8 mouse cellular contexts compared by ENCODE assay signal in the genomic region with DNA sequence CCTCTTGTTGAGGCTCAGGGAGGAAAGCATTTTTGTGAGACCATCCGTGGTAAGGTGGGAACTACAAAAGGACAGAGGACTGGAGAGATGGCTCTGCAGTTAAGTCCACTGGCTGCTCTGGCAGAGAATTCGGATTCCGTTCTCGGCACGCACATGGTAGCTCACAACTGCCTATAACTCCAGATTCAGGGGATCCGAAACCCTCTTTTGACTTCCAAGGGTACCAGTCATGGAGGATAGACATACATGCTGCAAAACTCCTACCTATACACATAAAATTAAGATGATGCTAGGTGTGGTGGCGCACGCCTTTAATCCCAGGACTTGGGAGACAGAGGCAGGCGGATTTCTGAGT. TPM values are rescaled to one million over a fixed set of nuclear protein-coding genes. Genes with fewer than 3 reads are reported as not detected.
A peak's percentile ranks its signal among the peaks of the same experiment; 100 is the strongest.
DNase-seq lines count a peak whose midpoint lies in the region; ATAC-seq lines count a peak whose summit lies in the region.

No protein-coding gene starts in this region.

- peak overlapping the region; percentile 77 for H3K4me3 ChIP-seq in kidney, embryonic 15.5 days (replicated peaks)
- H3K4me3 ChIP-seq in brown adipose tissue, adult 24 weeks (ENCODE audit: insufficient read depth, low read depth, low read length), result peak overlapping the region; percentile 84
- peak overlapping the region; percentile 77 for H3K4me3 ChIP-seq in hindbrain, embryonic 14.5 days (replicated peaks; ENCODE audit: low read length)
- peak overlapping the region; percentile 70 for H3K4me3 ChIP-seq in midbrain, embryonic 14.5 days (replicated peaks; ENCODE audit: low read depth, low read length)

- intact Hi-C loops in left cerebral cortex, postnatal 25 days (cut with DNase I), result loop anchor here (5.0 kb wide), 1 partner anchor 46 kb away; no protein-coding TSS in a partner anchor

- WGBS in kidney, embryonic 15.5 days, result 27% methylated on average over 9 of the region's 9 CpGs
- 31% methylated on average over 9 of the region's 9 CpGs for WGBS in hindbrain, embryonic 14.5 days
- 26% methylated on average over 9 of the region's 9 CpGs for WGBS in midbrain, embryonic 14.5 days

- no peak for DNase-seq in kidney, adult 8-10 months
- no peak for DNase-seq in hindbrain, embryonic 14.5 days (ENCODE audit: low spot score)
- DNase-seq in midbrain, embryonic 14.5 days, result no peak
- DNase-seq in left cerebral cortex, postnatal 25 days (ENCODE audit: low spot score in 2 of 2), result no peak
- DNase-seq in frontal cortex, postnatal 10 days (ENCODE audit: low spot score in 2 of 2), result no peak
- no peak for DNase-seq in cerebellum, adult 8-10 months

- peak overlapping the region; percentile 52 for H3K27ac ChIP-seq in kidney, embryonic 15.5 days
- peak overlapping the region; percentile 36; the same call in 1 of the 2 replicates for H3K27ac ChIP-seq in brown adipose tissue, adult 24 weeks (replicated peaks; ENCODE audit: low read depth, low read length)
- H3K27ac ChIP-seq in hindbrain, embryonic 14.5 days, result peak overlapping the region; percentile 81
- peak overlapping the region; percentile 66 for H3K27ac ChIP-seq in midbrain, embryonic 14.5 days (replicated peaks; ENCODE audit: low read depth, low read length)

- H3K9me3 ChIP-seq in kidney, embryonic 15.5 days (replicated peaks), result no peaks in the 10 kb centered on the region
- H3K9me3 ChIP-seq in hindbrain, embryonic 14.5 days (ENCODE audit: control insufficient read depth, low read length), result no peaks in the 10 kb centered on the region
- no peaks in the 10 kb centered on the region for H3K9me3 ChIP-seq in midbrain, embryonic 14.5 days (ENCODE audit: control insufficient read depth, low read length)

- no peak; the same call in 1 of the 2 replicates for ATAC-seq in kidney, embryonic 15.5 days (replicated peaks; ENCODE audit: low FRiP score)
- no peak for ATAC-seq in hindbrain, embryonic 14.5 days (ENCODE audit: low FRiP score)
- no peak for ATAC-seq in midbrain, embryonic 14.5 days (ENCODE audit: low FRiP score, low TSS enrichment)

- peaks cover 29% of the 10 kb centered on the region for H3K36me3 ChIP-seq in kidney, embryonic 15.5 days
- peaks cover 24% of the 10 kb centered on the region; the same call in 1 of the 2 replicates for H3K36me3 ChIP-seq in hindbrain, embryonic 14.5 days (replicated peaks; ENCODE audit: control insufficient read depth, insufficient read depth)
- H3K36me3 ChIP-seq in midbrain, embryonic 14.5 days (ENCODE audit: control insufficient read depth, insufficient read depth, low read length), result peaks cover 26% of the 10 kb centered on the region

- peaks cover 18% of the 10 kb centered on the region for H3K4me1 ChIP-seq in kidney, embryonic 15.5 days
- H3K4me1 ChIP-seq in brown adipose tissue, adult 24 weeks (ENCODE audit: control insufficient read depth, insufficient read depth, insufficient read length, low read length), result no peaks in the 10 kb centered on the region
- peaks cover 5% of the 10 kb centered on the region for H3K4me1 ChIP-seq in hindbrain, embryonic 14.5 days (replicated peaks; ENCODE audit: control insufficient read depth, insufficient read depth, low read length)
- no peaks in the 10 kb centered on the region for H3K4me1 ChIP-seq in midbrain, embryonic 14.5 days (ENCODE audit: control insufficient read depth, insufficient read depth, low read length)

- peak overlapping the region; percentile 64 for H3K4me2 ChIP-seq in kidney, embryonic 15.5 days
- peak overlapping the region; percentile 68 for H3K4me2 ChIP-seq in hindbrain, embryonic 14.5 days (replicated peaks)
- H3K4me2 ChIP-seq in midbrain, embryonic 14.5 days (ENCODE audit: low read length), result peak overlapping the region; percentile 60

- peak overlapping the region; percentile 79 for H3K9ac ChIP-seq in kidney, embryonic 15.5 days
- H3K9ac ChIP-seq in hindbrain, embryonic 14.5 days, result peak overlapping the region; percentile 77
- peak overlapping the region; percentile 71 for H3K9ac ChIP-seq in midbrain, embryonic 14.5 days (replicated peaks; ENCODE audit: low read length)

- H3K27me3 ChIP-seq in kidney, embryonic 15.5 days, result no peaks in the 10 kb centered on the region
- no peaks in the 10 kb centered on the region for H3K27me3 ChIP-seq in hindbrain, embryonic 14.5 days (ENCODE audit: control insufficient read depth, insufficient read depth, low read length)
- no peaks in the 10 kb centered on the region for H3K27me3 ChIP-seq in midbrain, embryonic 14.5 days (ENCODE audit: control insufficient read depth, insufficient read depth, low read length)

RNA-seq across cellular contexts. Expression of a gene that starts 0.4 kb away (rescaled TPM):
- 64.5 and 69.5 TPM in 2 replicates for polyA plus RNA-seq in kidney, embryonic 15.5 days (2015; fragmentation: Nextera tagmentation; extraction: Ambion mirVana)
- polyA plus RNA-seq in brown adipose tissue, adult 24 weeks (2012; ENCODE audit: insufficient read depth, insufficient read length, missing spikeins), result 145 and 147 TPM in 2 replicates
- 49.1 and 51.8 TPM in 2 replicates for polyA plus RNA-seq in hindbrain, embryonic 14.5 days (2014; fragmentation: Nextera tagmentation; extraction: Ambion mirVana)
- polyA plus RNA-seq in midbrain, embryonic 14.5 days (2014; fragmentation: Nextera tagmentation; extraction: Ambion mirVana), result 45.1 and 47.2 TPM in 2 replicates
- total RNA-seq in left cerebral cortex, postnatal 25 days (2021), result 10 to 100 TPM; 60.4 to 66.8 TPM

RNA-seq across cellular contexts. Expression of a gene that starts 17.0 kb away (rescaled TPM):
- 98.6 and 110 TPM in 2 replicates for polyA plus RNA-seq in kidney, embryonic 15.5 days (2015; fragmentation: Nextera tagmentation; extraction: Ambion mirVana)
- polyA plus RNA-seq in brown adipose tissue, adult 24 weeks (2012; ENCODE audit: insufficient read depth, insufficient read length, missing spikeins), result 1.7 TPM in 1 of 2 replicates, not detected in the other
- 219 and 235 TPM in 2 replicates for polyA plus RNA-seq in hindbrain, embryonic 14.5 days (2014; fragmentation: Nextera tagmentation; extraction: Ambion mirVana)
- polyA plus RNA-seq in midbrain, embryonic 14.5 days (2014; fragmentation: Nextera tagmentation; extraction: Ambion mirVana), result 210 and 240 TPM in 2 replicates
- total RNA-seq in left cerebral cortex, postnatal 25 days (2021), result 100 to 1,000 TPM; 607 to 649 TPM

RNA-seq across cellular contexts. Expression of a gene that starts 23.2 kb away (rescaled TPM):
- 56.1 and 62.9 TPM in 2 replicates for polyA plus RNA-seq in kidney, embryonic 15.5 days (2015; fragmentation: Nextera tagmentation; extraction: Ambion mirVana)
- 11.6 and 13.5 TPM in 2 replicates for polyA plus RNA-seq in brown adipose tissue, adult 24 weeks (2012; ENCODE audit: insufficient read depth, insufficient read length, missing spikeins)
- polyA plus RNA-seq in hindbrain, embryonic 14.5 days (2014; fragmentation: Nextera tagmentation; extraction: Ambion mirVana), result 62.3 and 65.1 TPM in 2 replicates
- polyA plus RNA-seq in midbrain, embryonic 14.5 days (2014; fragmentation: Nextera tagmentation; extraction: Ambion mirVana), result 58.6 and 69.4 TPM in 2 replicates
- total RNA-seq in left cerebral cortex, postnatal 25 days (2021), result 10 to 100 TPM; 32.4 to 33.2 TPM

RNA-seq across cellular contexts. Expression of a gene that starts 28.1 kb away (rescaled TPM):
- 3.8 and 6.5 TPM in 2 replicates for polyA plus RNA-seq in kidney, embryonic 15.5 days (2015; fragmentation: Nextera tagmentation; extraction: Ambion mirVana)
- polyA plus RNA-seq in brown adipose tissue, adult 24 weeks (2012; ENCODE audit: insufficient read depth, insufficient read length, missing spikeins), result 1.5 TPM in 1 of 2 replicates, not detected in the other
- 2.5 and 3.3 TPM in 2 replicates for polyA plus RNA-seq in hindbrain, embryonic 14.5 days (2014; fragmentation: Nextera tagmentation; extraction: Ambion mirVana)
- polyA plus RNA-seq in midbrain, embryonic 14.5 days (2014; fragmentation: Nextera tagmentation; extraction: Ambion mirVana), result 4.6 and 5.0 TPM in 2 replicates
- total RNA-seq in left cerebral cortex, postnatal 25 days (2021), result 1 to 10 TPM; 6.4 to 7.8 TPM

RNA-seq across cellular contexts. Expression of a gene that starts 37.4 kb away (rescaled TPM):
- polyA plus RNA-seq in kidney, embryonic 15.5 days (2015; fragmentation: Nextera tagmentation; extraction: Ambion mirVana), result 0.86 and 0.91 TPM in 2 replicates
- polyA plus RNA-seq in brown adipose tissue, adult 24 weeks (2012; ENCODE audit: insufficient read depth, insufficient read length, missing spikeins), result not detected in 2 replicates
- 1.0 and 1.6 TPM in 2 replicates for polyA plus RNA-seq in hindbrain, embryonic 14.5 days (2014; fragmentation: Nextera tagmentation; extraction: Ambion mirVana)
- 0.70 and 0.80 TPM in 2 replicates for polyA plus RNA-seq in midbrain, embryonic 14.5 days (2014; fragmentation: Nextera tagmentation; extraction: Ambion mirVana)
- total RNA-seq in left cerebral cortex, postnatal 25 days (2021), result under 1 TPM; 0.23 to 0.57 TPM

Comparison
In these comparisons a context has a peak if more than half of its experiments do, and no peak if none do; other contexts are left out.
1. RNA of a gene that starts 17.0 kb away (polyA plus RNA-seq): 219 to 235 TPM in hindbrain, embryonic 14.5 days, 210 to 240 TPM in midbrain, embryonic 14.5 days and 98.6 to 110 TPM in kidney, embryonic 15.5 days; 1.7 TPM in brown adipose tissue, adult 24 weeks; every median in the first group is over 10 times any median in the second.
2. Peak in every context shown above with its lines, with median percentiles within 50 percentile points of each other: H3K27ac ChIP-seq, H3K4me2 ChIP-seq, H3K4me3 ChIP-seq and H3K9ac ChIP-seq.